ENCODE assay signal across 26 mouse cellular contexts in genomic region chr10:5312437-5312836, GRCm38 (mm10).
DNase-seq lines count a peak whose midpoint lies in the region; ATAC-seq and TF ChIP-seq lines count a peak whose summit lies in the region.
"Had no signal": no experiment of that assay in that cellular context is flagged by ENCODE, and none has a peak within 500 bp of the region (broad histone marks: within the 10 kb centered on the region; RNA-seq: fewer than 3 reads in every experiment).

No protein-coding gene starts in this region.

- H3K4me2 ChIP-seq in embryonic facial prominence, embryonic 14.5 days (ENCODE audit: low read depth, low read length), result no peak overlapping the region
- H3K4me2 ChIP-seq in forebrain, postnatal 0 days (ENCODE audit: low read depth), result no peak overlapping the region
- H3K4me2 ChIP-seq: hindbrain, embryonic 14.5 days; liver, embryonic 11.5 days; midbrain, embryonic 12.5 days; neural tube, embryonic 15.5 days; stomach, embryonic 15.5 days had no signal

- intact Hi-C loops in heart, postnatal 10 days (cut with DNase I), result loop anchor here (10.0 kb wide), 3 partner anchors 242 to 482 kb away; partner anchors contain the start of genes Syne1 and Vip

- no peaks in the 10 kb centered on the region for H3K27me3 ChIP-seq in embryonic facial prominence, embryonic 14.5 days (replicated peaks; ENCODE audit: control insufficient read depth, insufficient read depth, low read length)
- H3K27me3 ChIP-seq in forebrain, postnatal 0 days (ENCODE audit: insufficient read depth, low read length), result no peaks in the 10 kb centered on the region
- H3K27me3 ChIP-seq: midbrain, embryonic 12.5 days; neural tube, embryonic 15.5 days; stomach, embryonic 15.5 days had no signal

- 74% methylated on average over 4 of the region's 4 CpGs for whole genome bisulfite sequencing in embryonic facial prominence, embryonic 14.5 days
- WGBS in forebrain, postnatal 0 days, result 70% methylated on average over 4 of the region's 4 CpGs

- ATAC-seq in embryonic facial prominence, embryonic 14.5 days (ENCODE audit: low read depth), result no peak
- ATAC-seq in forebrain, postnatal 0 days, result no peak
- ATAC-seq: CD4-positive, CD25-positive, alpha-beta regulatory T cell, adult 4 months; forebrain, embryonic 16.5 days; inflammation-experienced regulatory T-cells, adult 6 months; liver, postnatal 0 days had no signal

- no peaks in the 10 kb centered on the region for H3K9me3 ChIP-seq in embryonic facial prominence, embryonic 14.5 days (ENCODE audit: control insufficient read depth, low read length)
- H3K9me3 ChIP-seq in forebrain, postnatal 0 days (ENCODE audit: low read length), result no peaks in the 10 kb centered on the region
- H3K9me3 ChIP-seq: forebrain, embryonic 10.5 days; midbrain, embryonic 12.5 days; neural tube, embryonic 15.5 days; stomach, embryonic 15.5 days had no signal

- DNase-seq in adrenal gland, adult 2 months, result peak; percentile 62
- DNase-seq in adrenal gland, adult 18-20 months (ENCODE audit: low spot score in 2 of 2), result no peak
- peak; percentile 46 for DNase-seq in heart, adult 11 months
- DNase-seq in heart, postnatal 10 days, result no peak
- DNase-seq in 416B (ENCODE audit: low read depth), result peak; percentile 8
- no peak for DNase-seq in embryonic facial prominence, embryonic 14.5 days (ENCODE audit: low spot score)
- DNase-seq in forebrain, postnatal 0 days, result no peak
- DNase-seq in adipocyte (ENCODE audit: low spot score), result no peak
- DNase-seq: cerebellum, adult 18-20 months; cerebellum, postnatal 25 days; heart, adult 18-20 months; heart, postnatal 36 days; kidney, adult 18-20 months; kidney, postnatal 14 days; liver, postnatal 0 days; lung, postnatal 10 days; thymus, postnatal 25 days had no signal

- H3K36me3 ChIP-seq in embryonic facial prominence, embryonic 14.5 days (ENCODE audit: control insufficient read depth, insufficient read depth, low read length), result no peaks in the 10 kb centered on the region
- no peaks in the 10 kb centered on the region for H3K36me3 ChIP-seq in forebrain, postnatal 0 days (ENCODE audit: insufficient read depth)
- H3K36me3 ChIP-seq: forebrain, embryonic 10.5 days; midbrain, embryonic 12.5 days; stomach, embryonic 15.5 days had no signal

- no peak overlapping the region for H3K4me3 ChIP-seq in embryonic facial prominence, embryonic 14.5 days (ENCODE audit: low read depth, low read length)
- H3K4me3 ChIP-seq in forebrain, postnatal 0 days (ENCODE audit: low read depth, low read length), result no peak overlapping the region
- H3K4me3 ChIP-seq: forebrain, embryonic 10.5 days; midbrain, embryonic 12.5 days; neural tube, embryonic 15.5 days; stomach, embryonic 15.5 days had no signal

- H3K9ac ChIP-seq in embryonic facial prominence, embryonic 14.5 days (ENCODE audit: low read depth, low read length), result no peak overlapping the region
- no peak overlapping the region for H3K9ac ChIP-seq in forebrain, postnatal 0 days
- H3K9ac ChIP-seq: hindbrain, embryonic 14.5 days; liver, postnatal 0 days; midbrain, embryonic 12.5 days; neural tube, embryonic 15.5 days; stomach, embryonic 15.5 days had no signal

- H3K27ac ChIP-seq in embryonic facial prominence, embryonic 14.5 days (replicated peaks; ENCODE audit: low read depth, low read length), result peak overlapping the region; percentile 36; the same call in 1 of the 2 replicates
- H3K27ac ChIP-seq in forebrain, postnatal 0 days (ENCODE audit: low read depth, low read length), result no peak overlapping the region
- H3K27ac ChIP-seq: forebrain, embryonic 10.5 days; hindbrain, embryonic 14.5 days; midbrain, embryonic 12.5 days; neural tube, embryonic 15.5 days; stomach, embryonic 15.5 days had no signal

- no peak for TF ChIP-seq CTCF in forebrain, postnatal 0 days (IDR thresholded peaks at IDR 0.05; ENCODE audit: low read depth)

- peaks cover 22% of the 10 kb centered on the region for H3K4me1 ChIP-seq in embryonic facial prominence, embryonic 14.5 days (ENCODE audit: control insufficient read depth, insufficient read depth, low read length)
- no peaks in the 10 kb centered on the region for H3K4me1 ChIP-seq in forebrain, postnatal 0 days (ENCODE audit: insufficient read depth)

Comparison
In these comparisons a context has a peak if more than half of its experiments do, and no peak if none do; other contexts are left out.
1. DNase-seq: peak in adrenal gland, adult 2 months (single experiment), heart, adult 11 months (single experiment) and 416B (single experiment); none in adrenal gland, adult 18-20 months (0 of 2), heart, postnatal 10 days (0 of 2), embryonic facial prominence, embryonic 14.5 days (single experiment), forebrain, postnatal 0 days (single experiment) and adipocyte (single experiment).